ENCODE assay signal across 12 mouse cellular contexts in genomic region chr7:37179907-37180306, GRCm38 (mm10).
DNase-seq lines count a peak whose midpoint lies in the region; ATAC-seq and TF ChIP-seq lines count a peak whose summit lies in the region.
"Had no signal": no experiment of that assay in that cellular context is flagged by ENCODE, and none has a peak within 500 bp of the region (broad histone marks: within the 10 kb centered on the region; RNA-seq: fewer than 3 reads in every experiment).

No protein-coding gene starts in this region.

- H3K27me3 ChIP-seq in intestine, embryonic 14.5 days (replicated peaks; ENCODE audit: control insufficient read depth, insufficient read depth, low read length): no peaks in the 10 kb centered on the region
- H3K27me3 ChIP-seq in intestine, postnatal 0 days (replicated peaks; ENCODE audit: control insufficient read depth, insufficient read depth, low read length): no peaks in the 10 kb centered on the region
- H3K27me3 ChIP-seq in neural tube, embryonic 11.5 days (ENCODE audit: control insufficient read depth, insufficient read depth, low read length): no peaks in the 10 kb centered on the region
- no peaks in the 10 kb centered on the region for H3K27me3 ChIP-seq in limb, embryonic 11.5 days (ENCODE audit: control insufficient read depth, insufficient read depth, low read length)

- H3K4me1 ChIP-seq in intestine, embryonic 14.5 days (replicated peaks; ENCODE audit: control insufficient read depth, insufficient read depth, low read length): peaks cover 10% of the 10 kb centered on the region; the same call in 1 of the 2 replicates
- H3K4me1 ChIP-seq in intestine, postnatal 0 days (replicated peaks; ENCODE audit: control insufficient read depth, insufficient read depth, low read length): no peaks in the 10 kb centered on the region
- peaks cover 5% of the 10 kb centered on the region; the same call in 1 of the 2 replicates for H3K4me1 ChIP-seq in neural tube, embryonic 11.5 days (ENCODE audit: control insufficient read depth, insufficient read depth, low read length)
- H3K4me1 ChIP-seq in limb, embryonic 11.5 days (ENCODE audit: control insufficient read depth, insufficient read depth, low read length): peaks cover 19% of the 10 kb centered on the region

- no peaks in the 10 kb centered on the region for H3K36me3 ChIP-seq in intestine, embryonic 14.5 days (ENCODE audit: control insufficient read depth, insufficient read depth, low read length)
- no peaks in the 10 kb centered on the region for H3K36me3 ChIP-seq in intestine, postnatal 0 days (ENCODE audit: control insufficient read depth, insufficient read depth)
- no peaks in the 10 kb centered on the region for H3K36me3 ChIP-seq in neural tube, embryonic 11.5 days (ENCODE audit: control insufficient read depth, insufficient read depth, low read length)
- no peaks in the 10 kb centered on the region for H3K36me3 ChIP-seq in limb, embryonic 11.5 days (ENCODE audit: control insufficient read depth, insufficient read depth, low read length)

- DNase-seq in intestine, embryonic 14.5 days (ENCODE audit: low spot score): peak; percentile 48
- DNase-seq in neural tube, embryonic 11.5 days (ENCODE audit: low spot score): peak; percentile 41
- no peak for DNase-seq in neural tube, embryonic 10.5 days (ENCODE audit: extremely low spot score, low spot score)
- peak; percentile 38 for DNase-seq in limb, embryonic 11.5 days (ENCODE audit: low spot score)
- DNase-seq in layer of hippocampus, postnatal 14 days (ENCODE audit: low spot score in 2 of 2): no peak
- DNase-seq in left cerebral cortex, adult 11 months (ENCODE audit: low spot score): no peak
- DNase-seq: cerebellum, adult 18-20 months; heart, adult 2 months; kidney, postnatal 25 days; thymus, adult 2 months had no signal

- TF ChIP-seq CTCF in intestine, postnatal 0 days (IDR thresholded peaks at IDR 0.05; ENCODE audit: low read depth): no peak

- 15% methylated on average over 10 of the region's 10 CpGs for WGBS in intestine, embryonic 14.5 days
- WGBS in intestine, postnatal 0 days: 56% methylated on average over 10 of the region's 10 CpGs
- 23% methylated on average over 10 of the region's 10 CpGs for WGBS in neural tube, embryonic 11.5 days
- WGBS in limb, embryonic 11.5 days: 35% methylated on average over 10 of the region's 10 CpGs

- no peaks in the 10 kb centered on the region for H3K9me3 ChIP-seq in intestine, embryonic 14.5 days (ENCODE audit: control insufficient read depth, low read length)
- no peaks in the 10 kb centered on the region for H3K9me3 ChIP-seq in intestine, postnatal 0 days (ENCODE audit: control insufficient read depth)
- no peaks in the 10 kb centered on the region for H3K9me3 ChIP-seq in neural tube, embryonic 11.5 days (ENCODE audit: control insufficient read depth, low read length)
- H3K9me3 ChIP-seq in limb, embryonic 11.5 days (ENCODE audit: control insufficient read depth, low read length): no peaks in the 10 kb centered on the region

- no peak overlapping the region for H3K4me3 ChIP-seq in intestine, embryonic 14.5 days (ENCODE audit: low read depth, low read length)
- H3K4me3 ChIP-seq in intestine, postnatal 0 days (ENCODE audit: low read depth, low read length): no peak overlapping the region
- no peak overlapping the region for H3K4me3 ChIP-seq in neural tube, embryonic 11.5 days (ENCODE audit: low read depth, low read length)
- no peak overlapping the region for H3K4me3 ChIP-seq in limb, embryonic 11.5 days (ENCODE audit: low read depth, low read length)
- H3K4me3 ChIP-seq: heart, adult 2 months had no signal

- 0 out of 2 replicates have a peak overlapping the region, but pooled peaks have one; percentile 14 for H3K4me2 ChIP-seq in intestine, embryonic 14.5 days (ENCODE audit: low read length)
- no peak overlapping the region for H3K4me2 ChIP-seq in intestine, postnatal 0 days (replicated peaks; ENCODE audit: low read depth)
- peak overlapping the region; percentile 15 for H3K4me2 ChIP-seq in neural tube, embryonic 11.5 days (ENCODE audit: low read depth)
- H3K4me2 ChIP-seq in limb, embryonic 11.5 days (ENCODE audit: low read depth, severe bottlenecking): no peak overlapping the region

- no peak overlapping the region; the same call in 1 of the 2 replicates for H3K27ac ChIP-seq in intestine, embryonic 14.5 days (ENCODE audit: low read depth)
- H3K27ac ChIP-seq in intestine, postnatal 0 days (ENCODE audit: low read depth, low read length): no peak overlapping the region
- no peak overlapping the region for H3K27ac ChIP-seq in neural tube, embryonic 11.5 days (ENCODE audit: low read depth, low read length)
- no peak overlapping the region; the same call in 1 of the 2 replicates for H3K27ac ChIP-seq in limb, embryonic 11.5 days (replicated peaks; ENCODE audit: low read depth, low read length)
- H3K27ac ChIP-seq: heart, adult 2 months had no signal

- no peak overlapping the region for H3K9ac ChIP-seq in intestine, embryonic 14.5 days (ENCODE audit: low read length)
- no peak overlapping the region for H3K9ac ChIP-seq in intestine, postnatal 0 days (ENCODE audit: low read depth, low read length)
- no peak overlapping the region for H3K9ac ChIP-seq in neural tube, embryonic 11.5 days (ENCODE audit: low read length)
- H3K9ac ChIP-seq in limb, embryonic 11.5 days (ENCODE audit: low read length): no peak overlapping the region

- ATAC-seq in intestine, embryonic 14.5 days (replicated peaks; ENCODE audit: low FRiP score, low TSS enrichment, low read depth): no peak
- no peak for ATAC-seq in intestine, postnatal 0 days
- no peak; the same call in 1 of the 2 replicates for ATAC-seq in neural tube, embryonic 11.5 days (ENCODE audit: insufficient read depth, low FRiP score, low TSS enrichment)
- no peak for ATAC-seq in limb, embryonic 11.5 days (ENCODE audit: insufficient number of reproducible peaks, low FRiP score, low TSS enrichment, low read depth)
- no peak for ATAC-seq in granulocyte monocyte progenitor cell, adult 5-6 weeks (replicated peaks; ENCODE audit: poor library complexity, severe bottlenecking)

Comparison
In these comparisons a context has a peak if more than half of its experiments do, and no peak if none do; other contexts are left out.
1. DNase-seq: peak in intestine, embryonic 14.5 days (single experiment), neural tube, embryonic 11.5 days (single experiment) and limb, embryonic 11.5 days (single experiment); none in neural tube, embryonic 10.5 days (single experiment), layer of hippocampus, postnatal 14 days (0 of 2) and left cerebral cortex, adult 11 months (single experiment).
2. H3K4me2 ChIP-seq: peak in intestine, embryonic 14.5 days (single experiment) and neural tube, embryonic 11.5 days (single experiment); none in intestine, postnatal 0 days (single experiment) and limb, embryonic 11.5 days (single experiment).